Mouse (Mus musculus) forebrain, embryonic 15.5 days (tissue): Measurements from ENCODE around the gene Macf1. TPM values are rescaled to one million over a fixed set of nuclear protein-coding genes. Genes with fewer than 3 reads are reported as not detected.
"Not testable (repeated sequence)": the region's sequence is repeated elsewhere in the genome, so short reads cannot be mapped to it uniquely, and the experiment has no call there.

Source experiments
- ATAC-seq: fragments of 200-750 bp; cut with Nextera tagmentation; replicated peaks from 2 replicates; pipeline ENCODE4 v1.8.0; 2017; ENCODE audit warnings: mild to moderate bottlenecking, moderate TSS enrichment, moderate library complexity
- H3K27ac ChIP-seq: fragments of 300-500 bp; sonication (generic); replicated peaks from 2 replicates; pipeline ENCODE4 v1.5.1; 2015; ENCODE audit warnings: mild to moderate bottlenecking, inconsistent platforms
- H3K27me3 ChIP-seq: fragments of 300-500 bp; sonication (generic); 2 replicates; pipeline ENCODE4 v1.6.1; 2015; ENCODE audit warnings: inconsistent platforms
- H3K36me3 ChIP-seq: fragments of 300-500 bp; sonication (generic); 2 replicates; pipeline ENCODE4 v1.6.1; 2015; ENCODE audit warnings: mild to moderate bottlenecking, inconsistent platforms
- H3K4me1 ChIP-seq: fragments of 300-500 bp; sonication (generic); 2 replicates; pipeline ENCODE4 v1.6.1; 2015; ENCODE audit warnings: inconsistent platforms
- H3K4me2 ChIP-seq: fragments of 300-500 bp; sonication (generic); replicated peaks from 2 replicates; pipeline ENCODE4 v1.6.1; 2015; ENCODE audit warnings: mild to moderate bottlenecking, inconsistent platforms
- H3K4me3 ChIP-seq: fragments of 300-500 bp; sonication (generic); 2 replicates; pipeline ENCODE4 v1.5.1; 2015; ENCODE audit warnings: mild to moderate bottlenecking, inconsistent platforms
- H3K9ac ChIP-seq: fragments of 300-500 bp; sonication (generic); replicated peaks from 2 replicates; pipeline ENCODE4 v1.6.1; 2015; ENCODE audit warnings: mild to moderate bottlenecking, inconsistent platforms
- H3K9me3 ChIP-seq: fragments of 300-500 bp; sonication (generic); 2 replicates; pipeline ENCODE4 v1.6.1; 2016; ENCODE audit warnings: inconsistent platforms
- WGBS: fragments of 180-500 bp; shearing (Covaris S2); methylation state at CpG from one replicate; pipeline ENCODE4 v1.1.7; 2015; ENCODE audit warnings: mixed read lengths; 5-methylcytosine and 5-hydroxymethylcytosine counted together
- polyA plus RNA-seq: library from polyadenylated mRNA; unstranded; fragments of >200 nt; fragmentation: Nextera tagmentation; extraction: Ambion mirVana; gene quantifications from 2 replicates; pipeline ENCODE4 v1.2.1, GENCODE M21; 2015

Gene Macf1
- polyA plus RNA-seq, 1 experiment from 2014 or later: 76.0 TPM

GRCm38 (mm10) chr4:123666517-123666916 is 17.6 kb downstream of the Macf1 start:
- Histone ChIP-seq H3K9me3 (no peaks in the 10 kb centered on the region), H3K9ac (0 out of 2 replicates have a peak overlapping the region, but pooled peaks have one; percentile 3), H3K4me1 (peaks cover 71% of the 10 kb centered on the region), H3K4me3 (no peak overlapping the region), H3K4me2 (no peak overlapping the region), H3K36me3 (no peaks in the 10 kb centered on the region), H3K27ac (peak overlapping the region; percentile 76), H3K27me3 (no peaks in the 10 kb centered on the region)
- 73% methylated on average over 1 of the region's 1 CpGs for WGBS
- ATAC-seq: no peak

GRCm38 (mm10) chr4:123665681-123666278 is 18.4 kb downstream of the Macf1 start:
- ATAC-seq: no peak
- H3K4me2 ChIP-seq: peak overlapping the region; percentile 69
- peak overlapping the region; percentile 98 for H3K27ac ChIP-seq
- no peaks in the 10 kb centered on the region for H3K36me3 ChIP-seq
- no peaks in the 10 kb centered on the region for H3K9me3 ChIP-seq
- peak overlapping the region; percentile 84 for H3K4me3 ChIP-seq
- 25% methylated on average over 11 of the region's 11 CpGs for WGBS
- peaks cover 72% of the 10 kb centered on the region for H3K4me1 ChIP-seq
- no peaks in the 10 kb centered on the region for H3K27me3 ChIP-seq
- H3K9ac ChIP-seq: peak overlapping the region; percentile 97

GRCm38 (mm10) chr4:123664951-123665661 is 19.1 kb downstream of the Macf1 start:
- Histone ChIP-seq H3K4me2 (peak overlapping the region; percentile 69), H3K36me3 (no peaks in the 10 kb centered on the region), H3K9ac (peak overlapping the region; percentile 97), H3K27me3 (no peaks in the 10 kb centered on the region), H3K27ac (peak overlapping the region; percentile 98), H3K4me1 (peaks cover 65% of the 10 kb centered on the region), H3K4me3 (peak overlapping the region; percentile 84), H3K9me3 (no peaks in the 10 kb centered on the region)
- ATAC-seq: peak; percentile 8; the same call in 1 of the 2 replicates
- WGBS: under 1% methylated on average over 56 of the region's 58 CpGs

GRCm38 (mm10) chr4:123664021-123664950 is 19.9 kb downstream of the Macf1 start:
- peak overlapping the region; percentile 98 for H3K27ac ChIP-seq
- H3K9ac ChIP-seq: peak overlapping the region; percentile 97
- no peaks in the 10 kb centered on the region for H3K36me3 ChIP-seq
- peak overlapping the region; percentile 69 for H3K4me2 ChIP-seq
- peaks cover 57% of the 10 kb centered on the region for H3K4me1 ChIP-seq
- peak overlapping the region; percentile 84 for H3K4me3 ChIP-seq
- under 1% methylated on average over 103 of the region's 125 CpGs for WGBS
- H3K9me3 ChIP-seq: no peaks in the 10 kb centered on the region
- H3K27me3 ChIP-seq: no peaks in the 10 kb centered on the region
- peak; percentile 75 for ATAC-seq

- Histone ChIP-seq H3K36me3 (no peaks in the 10 kb centered on the region), H3K9me3 (no peaks in the 10 kb centered on the region), H3K4me3 (peak overlapping the region; percentile 84), H3K27me3 (no peaks in the 10 kb centered on the region), H3K4me2 (peak overlapping the region; percentile 69), H3K9ac (peak overlapping the region; percentile 97), H3K27ac (peak overlapping the region; percentile 98), H3K4me1 (peaks cover 57% of the 10 kb centered on the region)
- ATAC-seq: no peak
- 2% methylated on average over 12 of the region's 12 CpGs for WGBS
These were observed 20.5 kb downstream of the Macf1 start for GRCm38 (mm10) chr4:123663688-123663965.

GRCm38 (mm10) chr4:123662914-123663687 is 21.1 kb downstream of the Macf1 start:
- ATAC-seq: no peak
- Histone ChIP-seq H3K9me3 (no peaks in the 10 kb centered on the region), H3K9ac (peak overlapping the region; percentile 97), H3K4me1 (peaks cover 57% of the 10 kb centered on the region), H3K4me2 (peak overlapping the region; percentile 69), H3K36me3 (no peaks in the 10 kb centered on the region), H3K27me3 (no peaks in the 10 kb centered on the region), H3K4me3 (peak overlapping the region; percentile 84), H3K27ac (peak overlapping the region; percentile 98)
- WGBS: 1% methylated on average over 15 of the region's 15 CpGs

- H3K4me1 ChIP-seq: peaks cover 24% of the 10 kb centered on the region
- H3K27ac ChIP-seq: no peak overlapping the region
- H3K27me3 ChIP-seq: no peaks in the 10 kb centered on the region
- H3K9me3 ChIP-seq: no peaks in the 10 kb centered on the region
- H3K36me3 ChIP-seq: no peaks in the 10 kb centered on the region
- no peak overlapping the region for H3K4me3 ChIP-seq
- 38% methylated on average over 1 of the region's 1 CpGs for WGBS
- ATAC-seq: no peak
- H3K4me2 ChIP-seq: no peak overlapping the region
- no peak overlapping the region for H3K9ac ChIP-seq
These were observed 26.0 kb downstream of the Macf1 start for GRCm38 (mm10) chr4:123658175-123658574.

- Histone ChIP-seq H3K9ac (no peak overlapping the region), H3K9me3 (no peaks in the 10 kb centered on the region), H3K27me3 (no peaks in the 10 kb centered on the region), H3K4me1 (no peaks in the 10 kb centered on the region), H3K27ac (no peak overlapping the region), H3K4me3 (no peak overlapping the region), H3K36me3 (no peaks in the 10 kb centered on the region), H3K4me2 (no peak overlapping the region)
- 96% methylated on average over 5 of the region's 5 CpGs for WGBS
- ATAC-seq: no peak
These were observed 28.9 kb downstream of the Macf1 start for GRCm38 (mm10) chr4:123655245-123655644.

- Histone ChIP-seq H3K4me3 (no peak overlapping the region), H3K4me2 (no peak overlapping the region), H3K36me3 (no peaks in the 10 kb centered on the region), H3K27ac (no peak overlapping the region), H3K9ac (no peak overlapping the region), H3K9me3 (no peaks in the 10 kb centered on the region), H3K4me1 (no peaks in the 10 kb centered on the region), H3K27me3 (no peaks in the 10 kb centered on the region)
- WGBS: 100% methylated on average over 4 of the region's 4 CpGs
- no peak for ATAC-seq
These were observed 29.6 kb downstream of the Macf1 start for GRCm38 (mm10) chr4:123654566-123654965.

GRCm38 (mm10) chr4:123653446-123653845 is 30.7 kb downstream of the Macf1 start:
- ATAC-seq, H3K27ac ChIP-seq: not testable (repeated sequence)

GRCm38 (mm10) chr4:123652130-123652529 is 32.0 kb downstream of the Macf1 start:
- Histone ChIP-seq H3K27ac (no peak overlapping the region; the same call in 1 of the 2 replicates), H3K4me2 (no peak overlapping the region), H3K9ac (no peak overlapping the region), H3K4me1 (no peaks in the 10 kb centered on the region), H3K4me3 (no peak overlapping the region), H3K36me3 (0 out of 2 replicates have a peak, but pooled peaks cover 4% of the 10 kb centered on the region), H3K9me3 (no peaks in the 10 kb centered on the region), H3K27me3 (no peaks in the 10 kb centered on the region)
- ATAC-seq: no peak
- 88% methylated on average over 3 of the region's 3 CpGs for WGBS

More at GRCm38 (mm10) chr4:123653446-123653845, 30.7 kb downstream of the Macf1 start:
- not testable (repeated sequence) for H3K9ac ChIP-seq, H3K4me1 ChIP-seq, H3K36me3 ChIP-seq, H3K27me3 ChIP-seq, H3K4me2 ChIP-seq, H3K9me3 ChIP-seq, H3K4me3 ChIP-seq
- WGBS: 91% methylated on average over 5 of the region's 5 CpGs
